Mouse (Mus musculus) erythroblast, embryonic 14.5 days (primary cell): ENCODE measurements around the gene Rtel1. TPM values are rescaled to one million over a fixed set of nuclear protein-coding genes. Genes with fewer than 3 reads are reported as not detected.

ENCODE experiments used
- H3K27me3 ChIP-seq: 2 replicates; pipeline ENCODE4 v1.6.1; 2012; ENCODE audit warnings: inconsistent platforms; ENCODE audit not compliant: control insufficient read depth
- H3K36me3 ChIP-seq: 2 replicates; pipeline ENCODE4 v1.6.1; 2012; ENCODE audit warnings: mild to moderate bottlenecking, inconsistent platforms; ENCODE audit not compliant: control insufficient read depth
- H3K4me1 ChIP-seq: 2 replicates; pipeline ENCODE4 v1.6.1; 2012; ENCODE audit warnings: inconsistent platforms; ENCODE audit not compliant: control insufficient read depth
- H3K4me3 ChIP-seq: replicated peaks from 2 replicates; pipeline ENCODE3; 2012; ENCODE audit warnings: moderate library complexity, mild to moderate bottlenecking, inconsistent platforms
- H3K9me3 ChIP-seq: 2 replicates; pipeline ENCODE4 v1.6.1; 2012; ENCODE audit warnings: low read length, inconsistent platforms, mixed read lengths; ENCODE audit not compliant: control insufficient read depth
- GATA1 ChIP-seq: IDR thresholded peaks from 2 replicates; pipeline ENCODE4 v1.6.1; 2012; ENCODE audit warnings: low read length, inconsistent platforms, mixed read lengths
- TAL1 ChIP-seq: IDR thresholded peaks from 3 replicates; pipeline ENCODE4 v1.6.1; 2012; ENCODE audit warnings: low read length, inconsistent platforms, mixed read lengths
- polyA plus RNA-seq: library from polyadenylated mRNA; stranded (reverse); fragments of >175 nt; gene quantifications from 2 replicates; pipeline ENCODE4 v1.2.3, GENCODE M21; 2012

Rtel1 gene
- polyA plus RNA-seq, 1 experiment = 0.91 TPM

- Histone ChIP-seq H3K4me3 (peak within 1 kb of the TSS; percentile 68), H3K4me1 (peaks cover 46% of the 10 kb centered on the region), H3K36me3 (peaks cover 58% of the 10 kb centered on the region), H3K9me3 (peaks cover 3% of the 10 kb centered on the region; the same call in 1 of the 2 replicates), H3K27me3 (no peaks in the 10 kb centered on the region)
- no peak for TF ChIP-seq TAL1
- TF ChIP-seq GATA1 = no peak
Observed at GRCm38 (mm10) chr2:181364860-181365596, 45.5 kb downstream of the Rtel1 start, which contains the start of the genes Zgpat and Arfrp1. Gene Zgpat (plus strand): TSS chr2:181364928. Gene Arfrp1 (minus strand): TSS chr2:181365404.

GRCm38 (mm10) chr2:181365655-181366075 lies 46.1 kb downstream of the Rtel1 start:
- peaks cover 47% of the 10 kb centered on the region for H3K4me1 ChIP-seq

GRCm38 (mm10) chr2:181370001-181370400 lies 50.5 kb downstream of the Rtel1 start:
- Histone ChIP-seq H3K27me3 (no peaks in the 10 kb centered on the region), H3K36me3 (peaks cover 42% of the 10 kb centered on the region), H3K9me3 (peaks cover 4% of the 10 kb centered on the region; the same call in 1 of the 2 replicates), H3K4me3 (no peak overlapping the region), H3K4me1 (peaks cover 39% of the 10 kb centered on the region)
- no peak for TF ChIP-seq GATA1

More at GRCm38 (mm10) chr2:181365655-181366075, 46.1 kb downstream of the Rtel1 start:
- TF ChIP-seq TAL1 = no peak
- H3K4me3 ChIP-seq = peak overlapping the region; percentile 68
- no peaks in the 10 kb centered on the region for H3K27me3 ChIP-seq
- peaks cover 4% of the 10 kb centered on the region; the same call in 1 of the 2 replicates for H3K9me3 ChIP-seq
- H3K36me3 ChIP-seq = peaks cover 58% of the 10 kb centered on the region

- Histone ChIP-seq H3K27me3 (no peaks in the 10 kb centered on the region), H3K4me1 (peaks cover 12% of the 10 kb centered on the region), H3K36me3 (peaks cover 51% of the 10 kb centered on the region), H3K9me3 (no peaks in the 10 kb centered on the region), H3K4me3 (no peak overlapping the region)
- TF ChIP-seq TAL1 = no peak
- TF ChIP-seq GATA1 = no peak
Observed at GRCm38 (mm10) chr2:181375787-181376186, 56.2 kb downstream of the Rtel1 start.

GRCm38 (mm10) chr2:181377230-181377629 lies 57.7 kb downstream of the Rtel1 start:
- Histone ChIP-seq H3K27me3 (no peaks in the 10 kb centered on the region), H3K4me1 (peaks cover 12% of the 10 kb centered on the region), H3K36me3 (peaks cover 62% of the 10 kb centered on the region), H3K9me3 (no peaks in the 10 kb centered on the region), H3K4me3 (no peak overlapping the region)
- no peak for TF ChIP-seq GATA1
- no peak for TF ChIP-seq TAL1

GRCm38 (mm10) chr2:181378701-181379100 lies 59.2 kb downstream of the Rtel1 start:
- Histone ChIP-seq H3K9me3 (no peaks in the 10 kb centered on the region), H3K36me3 (peaks cover 72% of the 10 kb centered on the region), H3K27me3 (no peaks in the 10 kb centered on the region), H3K4me3 (no peak overlapping the region), H3K4me1 (peaks cover 10% of the 10 kb centered on the region)
- TF ChIP-seq GATA1 (no peak), TAL1 (no peak)

- H3K36me3 ChIP-seq = peaks cover 78% of the 10 kb centered on the region
- no peaks in the 10 kb centered on the region for H3K27me3 ChIP-seq
- peaks cover 4% of the 10 kb centered on the region for H3K4me1 ChIP-seq
- H3K4me3 ChIP-seq = no peak within 1 kb of the TSS
- TF ChIP-seq TAL1 (no peak), GATA1 (no peak)
- H3K9me3 ChIP-seq = no peaks in the 10 kb centered on the region
Observed at GRCm38 (mm10) chr2:181379778-181380177, 60.2 kb downstream of the Rtel1 start, which contains the start of gene Lime1. Gene Lime1 (plus strand): TSS chr2:181380078.

- Histone ChIP-seq H3K9me3 (no peaks in the 10 kb centered on the region), H3K4me1 (peaks cover 4% of the 10 kb centered on the region), H3K4me3 (no peak overlapping the region), H3K36me3 (peaks cover 80% of the 10 kb centered on the region), H3K27me3 (no peaks in the 10 kb centered on the region)
- no peak for TF ChIP-seq TAL1
- TF ChIP-seq GATA1 = no peak
Observed at GRCm38 (mm10) chr2:181380251-181380650, 60.7 kb downstream of the Rtel1 start.

- no peak overlapping the region for H3K4me3 ChIP-seq
- peaks cover 4% of the 10 kb centered on the region for H3K4me1 ChIP-seq
- H3K9me3 ChIP-seq = no peaks in the 10 kb centered on the region
- no peaks in the 10 kb centered on the region for H3K27me3 ChIP-seq
- peaks cover 88% of the 10 kb centered on the region for H3K36me3 ChIP-seq
- no peak for TF ChIP-seq TAL1
- TF ChIP-seq GATA1 = no peak
Observed at GRCm38 (mm10) chr2:181381107-181381506, 61.6 kb downstream of the Rtel1 start.
